Mouse (Mus musculus) hindbrain, embryonic 12.5 days (tissue): ENCODE measurements around the gene Pik3c2g. TPM values are rescaled to one million over a fixed set of nuclear protein-coding genes. Genes with fewer than 3 reads are reported as not detected.
A peak's percentile ranks its signal among the peaks of the same experiment; 100 is the strongest.

Experiments used
- ATAC-seq: fragments of 200-750 bp; cut with Nextera tagmentation; 2 replicates; pipeline ENCODE4 v1.8.0; 2017; ENCODE audit warnings: moderate TSS enrichment; ENCODE audit not compliant: low FRiP score
- H3K27ac ChIP-seq: fragments of 300-500 bp; sonication (generic); 2 replicates; pipeline ENCODE4 v1.5.1; 2016; ENCODE audit warnings: mild to moderate bottlenecking
- H3K27me3 ChIP-seq: fragments of 300-500 bp; sonication (generic); 2 replicates; pipeline ENCODE4 v1.6.1; 2016; ENCODE audit warnings: mild to moderate bottlenecking
- H3K36me3 ChIP-seq: fragments of 300-500 bp; sonication (generic); 2 replicates; pipeline ENCODE4 v1.6.1; 2016; ENCODE audit warnings: mild to moderate bottlenecking
- H3K4me1 ChIP-seq: fragments of 300-500 bp; sonication (generic); 2 replicates; pipeline ENCODE4 v1.6.1; 2016
- H3K4me2 ChIP-seq: fragments of 300-500 bp; sonication (generic); replicated peaks from 2 replicates; pipeline ENCODE4 v1.6.1; 2016; ENCODE audit warnings: mild to moderate bottlenecking
- H3K4me3 ChIP-seq: fragments of 300-500 bp; sonication (generic); 2 replicates; pipeline ENCODE4 v1.5.1; 2016; ENCODE audit warnings: mild to moderate bottlenecking
- H3K9ac ChIP-seq: fragments of 300-500 bp; sonication (generic); 2 replicates; pipeline ENCODE4 v1.6.1; 2016; ENCODE audit warnings: mild to moderate bottlenecking, moderate library complexity
- H3K9me3 ChIP-seq: fragments of 300-500 bp; sonication (generic); replicated peaks from 2 replicates; pipeline ENCODE4 v1.6.1; 2016; ENCODE audit warnings: mild to moderate bottlenecking
- WGBS: fragments of 180-500 bp; shearing (Covaris S2); methylation state at CpG from one replicate; pipeline ENCODE4 v1.1.7; 2016; 5-methylcytosine and 5-hydroxymethylcytosine counted together
- polyA plus RNA-seq: library from polyadenylated mRNA; unstranded; fragments of >200 nt; fragmentation: Nextera tagmentation; extraction: Ambion mirVana; gene quantifications from 2 replicates; pipeline ENCODE4 v1.2.1, GENCODE M21; 2016

The Pik3c2g gene
- polyA plus RNA-seq, 1 experiment from 2014 or later, result 0.39 TPM

DNA sequence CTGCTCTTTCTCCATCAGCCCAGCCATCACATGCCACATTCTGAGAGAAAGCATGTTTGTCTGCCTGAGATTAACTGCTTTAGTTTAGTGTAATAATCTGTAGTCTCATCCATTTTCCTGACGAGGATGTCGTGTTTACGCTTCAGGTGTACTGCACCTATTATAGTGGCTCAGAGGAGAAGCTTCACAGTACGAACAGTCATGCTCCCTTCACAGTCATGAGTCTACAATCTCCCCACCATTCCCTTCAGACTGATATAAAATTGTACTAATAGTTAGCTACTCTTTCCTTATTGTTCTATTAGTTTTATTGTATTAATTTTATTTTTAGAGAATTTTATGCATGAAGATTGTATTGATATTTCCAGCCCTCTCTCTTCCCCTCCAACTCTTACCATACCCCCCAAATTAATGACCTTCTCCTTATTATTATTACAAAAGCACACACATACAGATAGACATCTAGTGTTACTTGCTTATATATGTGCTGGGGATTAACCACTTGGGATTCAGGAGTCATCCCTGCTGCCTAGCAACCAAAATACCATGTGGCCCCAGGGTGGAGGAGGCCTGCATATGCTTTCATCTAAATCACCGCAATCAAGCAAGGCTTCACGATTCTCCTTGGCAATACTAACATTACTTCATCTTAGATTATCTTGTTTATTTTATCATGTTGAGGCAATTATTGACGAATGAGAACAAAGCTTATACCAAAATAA lies 159.9 kb downstream of the Pik3c2g start:
- Histone ChIP-seq H3K36me3 (no peaks in the 10 kb centered on the region), H3K27ac (no peak overlapping the region), H3K9ac (no peak overlapping the region), H3K4me3 (no peak overlapping the region), H3K4me2 (no peak overlapping the region), H3K27me3 (no peaks in the 10 kb centered on the region), H3K9me3 (no peaks in the 10 kb centered on the region), H3K4me1 (peaks cover 6% of the 10 kb centered on the region; the same call in 1 of the 2 replicates)
- 67% methylated on average over 7 of the region's 7 CpGs for WGBS
- ATAC-seq, result peak; percentile 83

- Histone ChIP-seq H3K4me3 (no peak overlapping the region), H3K4me1 (peaks cover 6% of the 10 kb centered on the region; the same call in 1 of the 2 replicates), H3K27ac (no peak overlapping the region), H3K4me2 (no peak overlapping the region), H3K27me3 (no peaks in the 10 kb centered on the region), H3K36me3 (no peaks in the 10 kb centered on the region), H3K9ac (no peak overlapping the region), H3K9me3 (no peaks in the 10 kb centered on the region)
- ATAC-seq, result no peak
- 83% methylated on average over 13 of the region's 13 CpGs for WGBS
Observed at GRCm38 (mm10) chr6:139748091-139748771, 161.2 kb downstream of the Pik3c2g start.

DNA sequence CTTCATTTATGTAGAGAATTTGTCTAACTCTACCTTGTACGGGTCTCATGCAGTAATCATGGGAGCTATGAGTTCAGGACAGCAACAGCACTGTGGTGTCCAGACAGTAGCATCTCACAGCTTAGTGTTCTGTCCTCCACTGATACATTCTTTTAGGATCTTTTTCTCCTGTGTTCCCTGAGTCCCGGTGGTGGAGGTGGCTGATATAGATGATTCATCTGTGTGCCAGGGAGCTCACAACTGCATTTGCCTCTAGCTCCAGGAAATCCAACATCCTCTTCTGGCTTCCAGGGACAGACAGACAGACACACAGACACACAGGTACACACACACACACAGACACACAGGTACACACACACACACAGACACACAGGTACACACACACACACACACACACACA lies 163.6 kb downstream of the Pik3c2g start:
- H3K9me3 ChIP-seq, result no peaks in the 10 kb centered on the region
- H3K4me1 ChIP-seq, result peaks cover 6% of the 10 kb centered on the region; the same call in 1 of the 2 replicates
- H3K4me3 ChIP-seq, result no peak overlapping the region
- H3K27ac ChIP-seq, result no peak overlapping the region
- no peaks in the 10 kb centered on the region for H3K27me3 ChIP-seq
- ATAC-seq, result no peak
- WGBS, result 92% methylated on average over 2 of the region's 2 CpGs
- no peaks in the 10 kb centered on the region for H3K36me3 ChIP-seq
- no peak overlapping the region for H3K4me2 ChIP-seq
- no peak overlapping the region for H3K9ac ChIP-seq

- no peaks in the 10 kb centered on the region for H3K9me3 ChIP-seq
- no peaks in the 10 kb centered on the region for H3K27me3 ChIP-seq
- H3K9ac ChIP-seq, result no peak overlapping the region
- peaks cover 6% of the 10 kb centered on the region; the same call in 1 of the 2 replicates for H3K4me1 ChIP-seq
- H3K27ac ChIP-seq, result no peak overlapping the region
- H3K4me3 ChIP-seq, result no peak overlapping the region
- H3K36me3 ChIP-seq, result no peaks in the 10 kb centered on the region
- no peak for ATAC-seq
- 74% methylated on average over 3 of the region's 3 CpGs for WGBS
- no peak overlapping the region for H3K4me2 ChIP-seq
Observed at GRCm38 (mm10) chr6:139751022-139751421, 164.0 kb downstream of the Pik3c2g start.

GRCm38 (mm10) chr6:139757876-139758275 lies 170.9 kb downstream of the Pik3c2g start:
- ATAC-seq, result no peak
- Histone ChIP-seq H3K4me2 (no peak overlapping the region), H3K27me3 (no peaks in the 10 kb centered on the region), H3K4me3 (no peak overlapping the region), H3K4me1 (peaks cover 9% of the 10 kb centered on the region), H3K36me3 (no peaks in the 10 kb centered on the region), H3K9ac (no peak overlapping the region), H3K9me3 (no peaks in the 10 kb centered on the region), H3K27ac (no peak overlapping the region)
- WGBS, result 93% methylated on average over 8 of the region's 8 CpGs

GRCm38 (mm10) chr6:139760978-139761377 lies 174.0 kb downstream of the Pik3c2g start:
- no peak overlapping the region for H3K4me2 ChIP-seq
- no peaks in the 10 kb centered on the region for H3K36me3 ChIP-seq
- H3K9ac ChIP-seq, result no peak overlapping the region
- H3K27me3 ChIP-seq, result no peaks in the 10 kb centered on the region
- WGBS, result 21% methylated on average over 4 of the region's 4 CpGs
- ATAC-seq, result peak; percentile 73; the same call in 1 of the 2 replicates
- H3K9me3 ChIP-seq, result no peaks in the 10 kb centered on the region
- peaks cover 9% of the 10 kb centered on the region for H3K4me1 ChIP-seq
- H3K27ac ChIP-seq, result peak overlapping the region; percentile 40; the same call in 1 of the 2 replicates
- H3K4me3 ChIP-seq, result no peak overlapping the region

DNA sequence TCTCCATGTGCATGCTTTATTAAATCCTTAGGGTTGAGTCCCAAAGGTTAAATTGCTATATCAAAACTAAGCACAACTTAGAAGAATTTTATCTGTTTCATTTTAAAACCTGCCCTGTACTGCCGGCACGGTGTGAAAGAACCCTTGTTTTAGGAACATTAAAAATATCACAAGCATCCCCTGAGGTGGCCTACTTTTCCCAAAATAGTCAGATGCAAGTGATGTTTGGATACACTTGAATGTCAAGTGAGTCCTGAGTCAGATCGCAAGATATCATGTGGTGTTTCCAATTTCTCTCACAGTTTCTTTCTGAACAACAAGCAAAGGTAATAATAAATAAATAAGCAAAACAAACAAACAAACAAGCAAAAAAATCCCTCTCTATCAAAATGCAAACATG lies 177.4 kb downstream of the Pik3c2g start:
- peaks cover 9% of the 10 kb centered on the region for H3K4me1 ChIP-seq
- no peaks in the 10 kb centered on the region for H3K9me3 ChIP-seq
- H3K4me3 ChIP-seq, result no peak overlapping the region
- 91% methylated on average over 3 of the region's 3 CpGs for WGBS
- no peaks in the 10 kb centered on the region for H3K27me3 ChIP-seq
- no peak for ATAC-seq
- H3K9ac ChIP-seq, result no peak overlapping the region
- no peak overlapping the region for H3K4me2 ChIP-seq
- no peaks in the 10 kb centered on the region for H3K36me3 ChIP-seq
- H3K27ac ChIP-seq, result no peak overlapping the region

DNA sequence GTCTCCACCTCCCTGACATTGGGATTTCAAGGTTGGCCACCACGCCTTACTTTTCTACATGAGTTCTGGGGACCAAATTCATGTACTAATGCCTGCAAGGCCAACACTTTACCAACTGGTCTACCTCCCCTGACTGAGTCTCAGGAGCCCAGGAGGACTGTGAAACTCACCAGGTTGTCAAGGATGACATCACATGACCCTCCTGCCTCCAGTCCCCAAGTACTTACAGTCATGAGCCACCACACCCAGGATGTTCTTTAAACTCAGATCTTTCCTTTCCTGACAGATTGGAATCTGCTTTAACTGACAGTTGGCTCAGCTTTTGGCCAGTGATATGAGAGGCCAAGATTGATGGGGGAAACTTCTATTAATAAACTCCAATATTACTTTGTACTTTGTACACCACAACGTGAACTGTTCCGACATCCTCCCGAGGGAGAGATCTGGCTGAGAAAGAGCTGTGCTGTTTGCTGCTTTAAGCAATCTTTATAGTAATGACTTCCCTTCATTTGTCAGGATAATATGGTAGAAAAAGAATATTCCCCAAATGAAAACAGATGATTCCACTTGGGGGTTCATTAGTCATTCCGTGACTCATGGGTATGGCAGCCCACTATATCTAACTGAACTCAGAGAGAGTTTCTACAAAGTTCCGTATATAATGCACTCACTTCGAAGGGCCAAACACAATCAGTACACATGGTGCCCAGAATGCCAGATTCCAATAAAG lies 182.9 kb downstream of the Pik3c2g start:
- Histone ChIP-seq H3K9ac (no peak overlapping the region), H3K27me3 (no peaks in the 10 kb centered on the region), H3K4me3 (no peak overlapping the region), H3K4me2 (no peak overlapping the region), H3K36me3 (no peaks in the 10 kb centered on the region), H3K9me3 (no peaks in the 10 kb centered on the region), H3K4me1 (no peaks in the 10 kb centered on the region), H3K27ac (no peak overlapping the region)
- WGBS, result 88% methylated on average over 7 of the region's 7 CpGs
- no peak for ATAC-seq

DNA sequence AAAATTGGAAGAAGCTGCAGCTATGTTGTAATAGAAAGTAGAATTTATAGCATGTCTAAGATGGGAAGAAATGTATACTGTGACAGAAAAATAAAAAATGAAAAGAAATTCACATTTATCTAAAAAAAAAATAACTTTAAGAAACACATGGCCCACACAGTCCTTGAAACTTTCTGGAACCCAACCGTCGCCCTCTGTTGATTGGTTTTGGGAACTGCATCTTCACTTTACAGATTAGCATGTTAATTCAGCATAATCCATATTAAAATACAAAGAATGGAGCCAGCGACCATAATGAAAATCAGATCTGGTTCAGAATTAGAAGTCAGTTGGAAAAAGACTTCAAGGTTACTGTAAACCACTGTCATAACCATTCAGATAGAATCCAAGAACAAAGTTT lies 183.5 kb downstream of the Pik3c2g start:
- no peak overlapping the region for H3K4me2 ChIP-seq
- no peaks in the 10 kb centered on the region for H3K4me1 ChIP-seq
- no peaks in the 10 kb centered on the region for H3K27me3 ChIP-seq
- H3K9me3 ChIP-seq, result no peaks in the 10 kb centered on the region
- no peak overlapping the region for H3K4me3 ChIP-seq
- 48% methylated on average over 3 of the region's 3 CpGs for WGBS
- ATAC-seq, result no peak
- H3K9ac ChIP-seq, result no peak overlapping the region
- H3K27ac ChIP-seq, result no peak overlapping the region
- no peaks in the 10 kb centered on the region for H3K36me3 ChIP-seq

DNA sequence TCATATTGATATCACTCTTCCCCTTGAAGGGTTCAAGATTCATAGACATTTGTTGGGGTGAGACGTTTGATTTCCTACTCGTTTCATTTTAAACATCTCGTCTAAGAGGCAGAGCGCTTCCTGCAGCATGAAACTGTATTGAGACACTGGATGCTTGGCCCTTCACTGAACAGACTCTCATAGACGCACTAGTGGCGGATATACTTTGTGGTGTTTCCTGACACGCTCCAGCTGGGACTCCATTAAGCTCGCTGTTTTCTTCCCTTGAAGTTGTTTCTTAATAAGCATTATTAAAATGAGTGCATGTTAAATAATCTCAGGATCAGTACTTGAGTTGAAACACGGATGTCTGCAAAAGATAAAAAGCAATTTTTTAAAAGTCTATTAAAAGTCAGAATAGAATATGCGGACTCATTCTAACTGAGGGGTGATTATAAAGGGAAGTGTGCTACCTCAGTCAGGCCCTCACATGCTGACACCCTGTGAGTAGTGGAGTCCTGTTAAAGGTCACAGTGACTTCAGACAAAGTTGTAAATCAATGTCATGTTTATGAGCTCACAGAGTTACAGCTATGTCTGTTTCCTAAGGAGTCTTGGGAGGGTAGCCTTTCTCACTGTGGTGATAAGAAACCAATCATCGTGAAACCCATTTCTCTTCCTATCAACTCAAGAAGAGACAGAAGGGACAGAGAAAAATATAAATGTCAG lies 190.7 kb downstream of the Pik3c2g start:
- H3K4me3 ChIP-seq, result no peak overlapping the region
- 79% methylated on average over 11 of the region's 11 CpGs for WGBS
- no peak for ATAC-seq

DNA sequence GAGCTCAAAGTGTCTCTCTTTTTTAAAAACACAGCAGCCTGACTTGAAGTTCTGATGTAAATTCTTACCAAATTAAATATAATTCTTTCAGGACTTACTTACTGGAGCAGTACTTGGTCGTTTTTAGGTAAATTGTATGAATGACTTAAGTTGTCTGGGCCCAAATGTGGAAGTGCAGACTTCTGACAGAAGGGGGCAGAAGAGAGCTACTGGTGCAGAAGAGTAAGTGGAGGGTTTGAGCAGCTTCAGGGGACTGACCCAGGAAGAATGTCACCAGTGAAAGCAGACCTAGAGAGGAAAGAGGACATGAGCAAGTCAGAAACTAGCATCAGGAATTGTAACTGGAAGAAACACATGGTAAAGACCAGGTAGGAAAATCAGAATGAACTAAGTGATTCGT lies 193.0 kb downstream of the Pik3c2g start:
- Histone ChIP-seq H3K9me3 (no peaks in the 10 kb centered on the region), H3K4me2 (no peak overlapping the region), H3K27ac (no peak overlapping the region), H3K27me3 (no peaks in the 10 kb centered on the region), H3K4me3 (no peak overlapping the region), H3K4me1 (no peaks in the 10 kb centered on the region), H3K36me3 (no peaks in the 10 kb centered on the region), H3K9ac (no peak overlapping the region)
- 75% methylated on average over 2 of the region's 2 CpGs for whole genome bisulfite sequencing
- ATAC-seq, result no peak

More for the DNA sequence above, 190.7 kb downstream of the Pik3c2g start:
- Histone ChIP-seq H3K4me1 (no peaks in the 10 kb centered on the region), H3K9ac (no peak overlapping the region), H3K27me3 (no peaks in the 10 kb centered on the region), H3K4me2 (no peak overlapping the region), H3K36me3 (no peaks in the 10 kb centered on the region), H3K27ac (no peak overlapping the region), H3K9me3 (no peaks in the 10 kb centered on the region)

DNA sequence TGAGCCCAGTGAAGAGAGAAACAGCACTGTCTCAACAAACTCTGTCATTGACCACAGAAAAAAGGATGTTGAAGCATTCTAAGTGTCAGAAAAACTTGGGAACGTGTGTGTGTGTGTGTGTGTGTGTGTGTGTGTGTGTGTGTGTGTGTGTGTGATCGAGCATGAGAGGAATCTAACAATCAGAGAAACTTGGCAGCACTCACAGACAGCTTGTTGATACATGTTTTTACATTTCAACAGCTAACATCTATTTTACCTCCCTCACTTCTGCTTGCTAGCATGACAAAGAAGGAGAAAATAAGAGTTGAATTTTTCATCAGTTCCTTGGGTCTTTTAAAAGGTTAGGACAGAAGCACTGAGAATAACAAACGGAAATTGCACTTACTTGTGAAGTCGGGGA lies 202.5 kb downstream of the Pik3c2g start:
- ATAC-seq, result no peak
- Histone ChIP-seq H3K4me1 (no peaks in the 10 kb centered on the region), H3K4me2 (no peak overlapping the region), H3K27ac (no peak overlapping the region), H3K9me3 (no peaks in the 10 kb centered on the region), H3K36me3 (no peaks in the 10 kb centered on the region), H3K4me3 (no peak overlapping the region), H3K9ac (no peak overlapping the region), H3K27me3 (no peaks in the 10 kb centered on the region)
- WGBS, result 77% methylated on average over 4 of the region's 4 CpGs
